Mouse (Mus musculus) ovary, adult 18-20 months (tissue): Measurements from ENCODE around the gene Tet1.
"Not testable (repeated sequence)": the region's sequence is repeated elsewhere in the genome, so short reads cannot be mapped to it uniquely, and the experiment has no call there.

Experiments used
- DNase-seq: peaks from one replicate; pipeline ENCODE4 v3.0.0; 2022; ENCODE audit warnings: low spot score, mixed read lengths

The Tet1 gene

DNA sequence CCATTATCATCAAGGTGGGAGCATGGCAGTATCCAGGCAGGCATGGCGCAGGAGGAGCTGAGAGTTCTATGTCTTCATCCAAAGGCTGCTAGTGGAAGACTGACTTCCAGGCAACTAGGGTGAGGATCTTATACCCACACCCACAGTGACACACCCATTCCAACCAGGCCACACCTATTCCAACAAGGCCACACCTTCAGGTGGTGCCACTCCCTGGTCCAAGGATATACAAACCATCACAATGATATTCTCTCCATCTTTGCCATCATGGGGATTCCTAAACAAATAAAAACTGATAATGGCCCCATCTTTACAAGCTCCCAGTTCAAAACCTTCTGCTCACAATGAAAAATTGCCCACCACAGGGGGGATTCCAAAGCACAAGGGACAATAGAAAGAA lies at the start of gene Tet1:
Tet1 (minus strand) TSS at position 101 of the 400 bp plus-strand sequence.
- DNase-seq, result not testable (repeated sequence)

DNA sequence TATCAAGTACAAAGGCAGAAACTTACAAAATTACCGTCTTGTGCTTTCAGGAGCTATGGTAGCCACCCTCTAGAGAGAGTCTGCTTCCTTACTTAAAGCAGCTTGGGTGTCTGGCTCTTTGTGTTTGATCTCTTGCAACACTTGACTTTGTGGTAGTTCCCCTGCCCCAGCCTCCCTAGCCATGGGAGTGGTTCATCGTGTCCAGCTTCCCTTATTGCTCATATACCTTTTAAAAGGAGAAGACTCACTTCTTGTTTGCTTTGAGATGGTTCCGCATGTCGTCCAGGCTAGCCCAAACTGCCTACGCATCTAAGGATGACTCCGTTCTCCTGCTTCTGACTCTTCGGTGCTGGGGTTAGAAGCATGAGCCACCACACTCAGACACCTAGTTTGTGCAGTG lies 39.8 kb upstream of the Tet1 start:
- no peak for DNase-seq

DNA sequence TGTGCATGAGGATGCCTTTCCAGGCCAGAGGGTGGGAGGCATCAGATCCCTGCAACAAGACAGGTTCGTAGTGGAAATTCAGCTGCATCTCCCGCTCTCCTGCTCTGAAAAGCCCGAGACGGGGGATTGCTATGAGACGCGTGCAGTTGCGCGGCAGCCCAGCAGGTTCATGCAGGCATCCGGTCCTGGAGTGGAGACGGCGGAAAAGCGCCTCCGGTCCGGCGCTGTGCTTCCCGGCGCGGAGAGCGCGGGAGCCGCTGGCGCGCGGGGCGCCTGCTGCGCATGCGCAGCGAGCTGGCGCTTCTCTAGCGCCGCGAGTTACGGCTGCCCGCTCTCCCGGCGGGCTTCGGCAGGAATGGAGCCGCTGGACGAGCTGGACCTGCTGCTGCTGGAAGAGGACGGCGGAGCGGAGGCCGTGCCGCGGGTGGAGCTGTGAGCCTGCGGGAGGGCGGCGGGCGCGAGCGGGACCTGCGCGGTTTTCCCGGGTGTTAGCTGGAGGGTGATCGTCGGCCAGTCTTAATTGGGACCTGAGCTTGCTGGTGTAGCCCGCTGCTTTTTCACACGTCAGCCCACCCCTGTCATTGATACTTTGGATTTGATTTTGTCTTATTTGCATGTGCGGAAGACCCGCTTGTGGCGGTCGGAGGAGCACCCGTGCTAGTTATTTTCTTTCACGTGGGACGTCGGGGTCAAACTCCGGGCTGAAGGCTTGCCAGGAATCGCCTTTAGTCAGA lies 38.1 kb upstream of the Tet1 start, which contains the start of gene Dna2:
Dna2 (plus strand) TSS at position 289 of the 734 bp plus-strand sequence.
- peak; percentile 76 for DNase-seq

- no peak for DNase-seq
These were observed 36.3 kb upstream of the Tet1 start for GRCm38 (mm10) chr10:62944975-62945580.

DNA sequence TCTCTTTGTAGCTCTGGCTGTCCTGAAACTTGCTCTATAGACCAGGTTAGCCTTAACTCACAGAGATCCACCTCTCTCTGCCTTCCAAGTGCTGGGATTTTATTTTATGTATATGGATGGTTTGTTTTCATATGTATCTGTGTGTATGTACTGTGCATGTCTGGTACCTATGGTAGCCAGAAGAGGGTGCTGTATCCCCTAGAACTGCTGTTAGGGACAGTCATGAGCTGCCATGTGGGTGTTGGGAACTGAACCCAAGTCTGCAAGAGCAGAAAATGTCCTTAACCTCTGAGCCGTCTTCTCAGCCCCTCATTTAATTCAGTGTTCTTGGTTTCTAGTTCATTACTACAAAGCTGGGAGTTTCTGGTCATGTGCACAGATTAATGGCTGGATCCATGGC lies 23.6 kb upstream of the Tet1 start:
- no peak for DNase-seq

GRCm38 (mm10) chr10:62924096-62924635 lies 15.4 kb upstream of the Tet1 start:
- DNase-seq, result no peak

DNA sequence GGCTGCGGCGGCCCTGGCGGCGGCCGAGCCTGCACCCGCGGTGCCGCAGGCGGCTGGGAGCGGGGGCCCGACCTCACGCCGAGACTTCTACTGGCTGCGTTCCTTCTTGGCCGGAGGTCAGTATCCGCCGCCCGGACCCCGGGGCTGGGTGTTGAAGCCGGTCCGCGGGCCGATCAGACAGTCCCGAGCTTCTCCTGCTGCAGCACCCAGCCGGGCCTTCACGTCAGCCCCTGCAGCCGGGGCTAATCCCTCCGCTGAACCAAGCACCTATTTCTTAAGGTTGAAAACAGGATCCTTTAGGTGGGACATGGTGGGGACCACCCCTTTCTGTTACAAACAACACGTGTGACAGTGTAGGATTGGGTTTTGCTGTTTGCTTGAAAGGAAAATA lies 12.0 kb upstream of the Tet1 start:
- no peak for DNase-seq

DNA sequence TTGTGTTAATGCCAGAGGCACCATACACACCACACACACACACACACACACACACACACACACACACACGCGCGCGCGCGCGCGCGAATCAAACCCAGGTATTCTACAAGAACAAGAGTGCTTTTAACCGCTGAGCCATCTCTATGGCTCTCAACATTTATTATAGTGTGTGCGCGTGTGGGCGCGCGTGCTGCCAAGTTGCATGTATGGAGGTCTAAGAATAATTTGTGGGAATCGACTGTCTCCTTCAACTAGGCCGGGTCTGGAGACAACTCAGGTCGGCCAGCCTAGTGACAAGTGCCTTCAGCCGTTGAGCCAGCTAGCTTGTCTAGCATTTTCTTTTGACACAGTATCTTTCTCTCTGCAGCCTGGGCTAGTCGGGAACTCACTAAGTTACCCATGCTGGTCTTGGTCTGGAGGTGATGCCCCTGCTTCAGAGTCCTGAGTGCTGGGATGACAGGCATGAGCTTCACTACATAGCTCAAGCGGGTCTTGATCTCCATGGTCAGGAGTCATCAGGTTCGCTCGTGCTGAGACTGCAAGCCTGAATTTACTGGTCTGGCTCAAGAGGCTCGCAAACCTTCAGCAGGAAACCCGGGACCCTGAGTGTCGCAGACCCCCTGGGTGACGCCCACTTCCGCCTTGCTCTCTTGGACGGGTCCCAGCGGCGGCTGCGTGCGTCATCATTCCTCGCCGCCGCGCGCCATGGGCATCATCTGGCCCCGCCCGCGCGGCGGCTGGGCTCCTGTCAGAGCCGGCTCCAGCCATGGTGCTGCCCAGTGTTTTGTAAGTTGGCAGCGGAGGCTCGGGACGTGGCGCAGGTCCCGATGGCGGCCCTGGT lies 11.3 kb upstream of the Tet1 start, which contains the start of gene Slc25a16:
Slc25a16 (plus strand) TSS at position 709 of the 841 bp plus-strand sequence.
- peak; percentile 82 for DNase-seq

DNA sequence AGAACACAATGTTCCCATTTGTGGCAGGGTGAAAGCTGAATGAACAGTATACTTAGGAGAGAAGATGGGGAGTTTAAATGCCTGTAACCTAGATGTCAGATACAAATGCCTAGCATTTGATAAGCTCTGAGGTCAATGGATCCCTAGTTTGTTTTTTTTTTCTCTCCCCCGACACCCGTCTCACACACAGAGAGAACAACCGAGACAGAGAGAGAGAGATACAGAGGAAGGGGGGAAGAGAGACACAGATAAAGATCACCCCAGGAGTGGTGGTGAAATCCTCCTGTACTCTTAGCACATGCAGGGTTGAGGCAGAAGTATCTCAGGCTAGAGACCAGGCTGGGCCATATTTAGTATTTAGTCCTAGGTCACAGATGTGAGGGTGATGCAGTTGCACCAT lies 10.2 kb upstream of the Tet1 start:
- DNase-seq, result no peak

- no peak for DNase-seq
These were observed 2.3 kb upstream of the Tet1 start for GRCm38 (mm10) chr10:62911120-62911519.

- DNase-seq, result no peak
These were observed 2.5 kb downstream of the Tet1 start for GRCm38 (mm10) chr10:62906336-62906735.

GRCm38 (mm10) chr10:62902829-62903228 lies 6.0 kb downstream of the Tet1 start:
- DNase-seq, result no peak

DNA sequence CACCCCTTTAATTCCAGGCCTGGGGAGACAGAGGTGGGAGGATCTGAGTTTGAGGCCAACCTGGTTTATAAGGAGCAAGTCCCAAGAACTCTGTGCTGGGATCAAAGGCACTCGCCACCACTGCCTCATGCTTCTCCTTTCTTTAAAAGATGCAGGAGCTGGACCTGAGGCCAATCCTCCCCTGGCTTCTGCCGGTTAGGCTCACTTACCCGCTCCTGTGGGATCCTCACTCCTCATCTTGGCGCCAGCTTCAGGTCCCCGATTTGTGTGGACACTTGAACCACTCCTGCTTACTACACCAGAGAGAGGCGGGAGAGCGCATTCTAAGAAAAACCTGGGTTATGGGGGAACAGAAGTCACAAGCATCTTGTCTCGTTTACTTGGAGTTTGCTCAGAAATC lies 7.0 kb downstream of the Tet1 start:
- no peak for DNase-seq

GRCm38 (mm10) chr10:62900144-62900543 lies 8.7 kb downstream of the Tet1 start:
- no peak for DNase-seq

GRCm38 (mm10) chr10:62898061-62898460 lies 10.7 kb downstream of the Tet1 start:
- DNase-seq, result no peak

DNA sequence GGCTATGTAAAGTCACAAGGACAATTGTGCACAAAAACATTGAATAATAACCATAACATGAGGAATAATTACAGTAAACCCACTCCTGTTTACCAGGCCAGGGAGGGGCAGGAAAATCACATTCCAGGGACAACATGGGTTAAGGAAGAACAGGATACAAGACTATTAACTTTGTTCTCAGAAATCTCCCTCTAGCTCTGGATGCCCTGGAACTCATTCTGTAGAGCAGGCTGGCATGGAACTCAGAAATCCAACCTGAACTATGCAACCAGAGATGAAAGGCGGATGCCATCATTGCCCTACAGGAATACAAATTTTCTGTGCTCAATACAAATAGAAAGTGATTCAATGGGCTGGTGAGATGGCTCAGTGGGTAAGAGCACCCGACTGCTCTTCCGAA lies 11.4 kb downstream of the Tet1 start:
- no peak for DNase-seq

DNA sequence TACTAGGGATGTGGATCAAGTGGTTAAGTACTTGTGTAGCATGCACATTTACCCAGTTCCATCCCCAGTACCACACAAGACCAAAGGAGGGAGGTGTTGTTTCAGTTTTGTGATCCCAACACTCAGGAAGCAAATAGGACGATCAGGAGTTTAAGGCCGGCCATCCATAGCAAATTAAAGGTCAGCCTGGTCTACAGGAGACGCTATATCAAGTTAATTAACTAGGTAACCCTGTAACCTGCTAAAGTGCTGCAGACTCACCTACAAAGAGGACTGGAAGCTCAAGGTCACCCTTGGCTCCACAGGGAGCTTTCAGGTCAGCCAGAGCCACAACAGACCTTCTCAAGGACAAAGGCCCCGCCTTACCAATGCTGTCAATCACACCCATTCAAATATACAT lies 12.0 kb downstream of the Tet1 start:
- DNase-seq, result no peak

- no peak for DNase-seq
These were observed 12.8 kb downstream of the Tet1 start for GRCm38 (mm10) chr10:62896035-62896434.

DNA sequence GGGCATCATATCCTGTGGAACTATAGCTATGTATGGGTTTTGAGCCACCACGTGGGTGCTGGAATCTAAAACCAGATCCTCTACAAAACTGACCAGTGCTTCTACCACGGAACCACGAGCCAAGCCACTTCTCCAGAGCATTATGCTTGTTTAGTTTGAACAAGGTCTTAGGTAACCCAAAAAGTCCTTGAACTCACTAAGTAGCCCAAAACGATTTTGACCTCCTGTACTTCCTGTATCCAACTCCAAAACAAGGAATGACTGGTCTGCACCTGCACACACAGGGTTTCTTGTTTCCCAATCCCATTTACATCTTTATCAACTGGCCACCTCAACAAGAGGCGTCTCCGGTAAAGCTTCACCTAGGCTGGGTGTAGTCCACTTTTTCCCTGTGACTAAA lies 13.4 kb downstream of the Tet1 start:
- no peak for DNase-seq

DNA sequence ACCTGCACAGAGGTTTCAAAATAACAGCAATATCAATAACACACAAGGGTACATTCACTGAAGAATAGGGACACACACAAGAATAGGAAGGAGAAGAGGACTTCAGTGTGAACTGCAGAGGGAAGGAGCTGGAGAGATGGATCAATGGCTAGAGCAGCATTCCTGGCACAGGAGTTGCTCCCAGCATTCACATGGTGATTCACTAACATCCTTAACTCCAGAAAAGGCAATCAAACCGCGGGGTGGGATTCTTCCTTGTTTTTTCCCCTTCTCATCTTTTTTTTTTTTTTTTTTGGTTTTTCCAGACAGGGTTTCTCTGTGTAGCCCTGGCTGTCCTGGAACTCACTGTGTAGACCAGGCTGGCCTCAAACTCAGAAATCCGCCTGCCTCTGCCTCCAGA lies 14.3 kb downstream of the Tet1 start:
- DNase-seq, result no peak

DNA sequence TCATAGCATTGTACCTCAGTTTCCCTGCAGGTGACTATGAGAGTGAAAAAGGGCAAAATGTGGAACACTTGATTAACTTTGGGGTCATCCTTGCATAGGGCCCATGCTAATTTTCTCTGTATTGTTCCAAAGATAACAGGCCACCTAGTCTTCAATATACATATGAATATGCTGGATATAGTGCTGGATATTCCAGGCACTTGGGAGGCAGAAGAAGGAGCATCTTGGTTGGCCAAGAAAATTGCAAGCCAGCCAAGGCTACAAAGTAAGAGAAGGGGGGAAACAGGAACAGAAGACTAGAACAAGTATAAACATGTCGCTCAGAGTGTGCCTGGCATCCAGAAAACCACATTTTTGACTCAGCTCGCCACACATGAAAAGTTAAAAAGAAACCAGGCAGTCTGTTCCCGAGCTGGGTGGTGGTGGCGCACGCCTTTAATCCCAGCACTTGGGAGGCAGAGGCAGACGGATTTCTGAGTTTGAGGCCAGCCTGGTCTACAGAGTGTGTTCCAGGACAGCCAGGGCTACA lies 15.4 kb downstream of the Tet1 start:
- no peak for DNase-seq

GRCm38 (mm10) chr10:62892549-62893232 lies 16.1 kb downstream of the Tet1 start:
- no peak for DNase-seq
